Mouse (Mus musculus) c-Kit-positive CD71-positive TER-119-negative erythroid progenitor cells, embryonic 14.5 days (primary cell): ENCODE measurements at regions not wholly inside any gene's neighbourhood (a gene's known extent, or its start where the extent isn't known, plus 50 kb on each side); places are given as distances from the start of the nearest gene placed in this dataset.
A peak's percentile ranks its signal among the peaks of the same experiment; 100 is the strongest.
"Not testable (repeated sequence)": the region's sequence is repeated elsewhere in the genome, so short reads cannot be mapped to it uniquely, and the experiment has no call there.

ENCODE experiments used
- DNase-seq: peaks from one replicate; pipeline ENCODE4 v3.0.0-alpha.2; 2013; ENCODE audit warnings: low read depth

- DNase-seq = no peak
Measured at GRCm38 (mm10) chr6:7790040-7790439, 54.6 kb upstream of the C1galt1 start.

- DNase-seq = no peak
Measured at GRCm38 (mm10) chr6:7789071-7789470, 55.6 kb upstream of the C1galt1 start.

GRCm38 (mm10) chr6:7785407-7785806, 59.2 kb upstream of the C1galt1 start:
- no peak for DNase-seq

- peak; percentile 69 for DNase-seq
Measured at GRCm38 (mm10) chr6:7783059-7783458, 61.6 kb upstream of the C1galt1 start.

GRCm38 (mm10) chr6:7779959-7780358, 64.7 kb upstream of the C1galt1 start:
- no peak for DNase-seq

- DNase-seq = no peak
Measured at GRCm38 (mm10) chr6:7778642-7779404, 65.8 kb upstream of the C1galt1 start.

- DNase-seq = no peak
Measured at GRCm38 (mm10) chr6:7768421-7768820, 75.4 kb upstream of the Asns start.

- DNase-seq = no peak
Measured at GRCm38 (mm10) chr6:7767631-7768030, 74.6 kb upstream of the Asns start.

- peak; percentile 51 for DNase-seq
Measured at GRCm38 (mm10) chr6:7759385-7759784, 66.3 kb upstream of the Asns start.

- DNase-seq = no peak
Measured at GRCm38 (mm10) chr6:7753895-7754294, 60.8 kb upstream of the Asns start.

- no peak for DNase-seq
Measured at GRCm38 (mm10) chr6:7752885-7753611, 60.0 kb upstream of the Asns start.

GRCm38 (mm10) chr6:7748536-7748935, 55.5 kb upstream of the Asns start:
- no peak for DNase-seq

GRCm38 (mm10) chr6:7744257-7744656, 51.2 kb upstream of the Asns start:
- DNase-seq = not testable (repeated sequence)
